Mouse (Mus musculus) testis, adult 2 months (tissue): ENCODE measurements around the gene Fbxl22.

Experiments used
- CTCF ChIP-seq: fragments of 200-500 bp; IDR thresholded peaks from 2 replicates; pipeline ENCODE4 v1.5.1; 2012; ENCODE audit warnings: low read depth, mild to moderate bottlenecking, inconsistent platforms, low read length, moderate library complexity; ENCODE audit not compliant: control insufficient read depth, insufficient read depth, insufficient replicate concordance
- POLR2A ChIP-seq: fragments of 200-500 bp; IDR thresholded peaks from 2 replicates; pipeline ENCODE4 v1.6.1; 2012; ENCODE audit warnings: low read depth, mild to moderate bottlenecking, inconsistent platforms, low read length, moderate library complexity; ENCODE audit not compliant: control insufficient read depth

DNA sequence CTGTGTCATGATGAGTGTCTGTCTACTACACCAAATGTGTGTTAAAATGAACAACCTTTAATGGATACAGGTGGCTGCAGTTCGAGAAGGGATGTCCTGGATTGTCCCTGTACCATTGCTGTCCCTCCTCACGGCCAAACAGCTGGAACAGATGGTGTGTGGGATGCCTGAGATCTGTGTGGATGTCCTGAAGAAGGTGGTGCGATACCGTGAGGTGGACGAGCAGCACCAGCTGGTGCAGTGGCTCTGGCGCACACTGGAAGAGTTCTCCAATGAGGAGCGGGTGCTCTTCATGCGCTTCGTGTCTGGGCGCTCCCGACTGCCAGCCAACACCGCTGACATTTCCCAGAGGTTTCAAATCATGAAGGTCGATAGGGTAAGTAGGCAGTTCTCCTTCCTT lies 9.9 kb downstream of the Fbxl22 start:
- TF ChIP-seq CTCF = no peak
- no peak for TF ChIP-seq POLR2A
